Mouse (Mus musculus): ENCODE measurements at regions not wholly inside any gene's neighbourhood (a gene's known extent, or its start where the extent isn't known, plus 50 kb on each side); places are given as distances from the start of the nearest gene placed in this dataset.

- H3K36me3 ChIP-seq, result no peaks in the 10 kb centered on the region
- H3K27me3 ChIP-seq, result no peaks in the 10 kb centered on the region
- WGBS, result 91% methylated on average over 4 of the region's 4 CpGs
- no peaks in the 10 kb centered on the region for H3K4me1 ChIP-seq
- no peak overlapping the region for H3K4me2 ChIP-seq
- no peak for ATAC-seq (ENCODE audit: insufficient number of reproducible peaks, low FRiP score, low TSS enrichment, low read depth)
- no peaks in the 10 kb centered on the region for H3K9me3 ChIP-seq
- no peak overlapping the region for H3K9ac ChIP-seq
- no peak overlapping the region for H3K4me3 ChIP-seq
- H3K27ac ChIP-seq, result no peak overlapping the region
These were observed 71.6 kb upstream of the Rnaseh2b start for GRCm38 (mm10) chr14:62220770-62221169.

All from limb, embryonic 15.5 days (tissue).